Mouse (Mus musculus) olfactory bulb, adult 2 months (tissue): ENCODE data around the gene Dnmt3l. TPM values are rescaled to one million over a fixed set of nuclear protein-coding genes. Genes with fewer than 3 reads are reported as not detected.

Experiments
- H3K27ac ChIP-seq: fragments of 200-500 bp; 2 replicates; pipeline ENCODE4 v1.5.1; 2012; ENCODE audit warnings: low read depth, low read length; ENCODE audit not compliant: insufficient read depth
- H3K4me1 ChIP-seq: fragments of 200-500 bp; 2 replicates; pipeline ENCODE4 v1.6.1; 2012; ENCODE audit warnings: low read length; ENCODE audit not compliant: control insufficient read depth, insufficient read depth
- H3K4me3 ChIP-seq: fragments of 200-500 bp; 2 replicates; pipeline ENCODE4 v1.5.1; 2012; ENCODE audit warnings: mild to moderate bottlenecking, low read depth, low read length, moderate library complexity; ENCODE audit not compliant: insufficient read depth
- CTCF ChIP-seq: fragments of 200-500 bp; IDR thresholded peaks from 2 replicates; pipeline ENCODE4 v1.5.1; 2012; ENCODE audit warnings: low read depth, mild to moderate bottlenecking, low read length, moderate library complexity; ENCODE audit not compliant: insufficient read depth
- POLR2A ChIP-seq: fragments of 200-500 bp; IDR thresholded peaks from 2 replicates; pipeline ENCODE4 v1.6.1; 2012; ENCODE audit warnings: mild to moderate bottlenecking, low read depth, low read length, moderate library complexity; ENCODE audit not compliant: insufficient read depth
- WGBS: fragments of 180-500 bp; shearing (Covaris S2); methylation state at CpG from one replicate; pipeline ENCODE4 v1.1.7; 2018; 5-methylcytosine and 5-hydroxymethylcytosine counted together
- polyA plus RNA-seq: library from polyadenylated mRNA; stranded (reverse); fragments of >200 nt; gene quantifications from 2 replicates; pipeline ENCODE4 v1.2.4, GENCODE M21; 2012; ENCODE audit warnings: low replicate concordance; ENCODE audit not compliant: missing spikeins, insufficient read depth, insufficient read length

Gene Dnmt3l
- polyA plus RNA-seq, 1 experiment, result not detected

- Histone ChIP-seq H3K4me3 (no peak overlapping the region), H3K27ac (no peak overlapping the region), H3K4me1 (no peaks in the 10 kb centered on the region)
- no peak for TF ChIP-seq POLR2A
- TF ChIP-seq CTCF, result 0 out of 2 replicates have a peak, but pooled peaks have one; percentile 39
- WGBS, result 1% methylated on average over 5 of the region's 5 CpGs
These were observed 13.6 kb upstream of the Dnmt3l start for GRCm38 (mm10) chr10:78028129-78028528.

- Histone ChIP-seq H3K4me1 (no peaks in the 10 kb centered on the region), H3K4me3 (no peak overlapping the region), H3K27ac (no peak overlapping the region)
- 98% methylated on average over 1 of the region's 1 CpGs for WGBS
- no peak for TF ChIP-seq POLR2A
- no peak for TF ChIP-seq CTCF
These were observed 12.7 kb upstream of the Dnmt3l start for GRCm38 (mm10) chr10:78029080-78029479.

- TF ChIP-seq CTCF, result no peak
- no peak for TF ChIP-seq POLR2A
- Histone ChIP-seq H3K27ac (no peak overlapping the region), H3K4me3 (no peak overlapping the region), H3K4me1 (no peaks in the 10 kb centered on the region)
- WGBS, result 84% methylated on average over 2 of the region's 2 CpGs
These were observed 9.8 kb upstream of the Dnmt3l start for GRCm38 (mm10) chr10:78031987-78032386.

GRCm38 (mm10) chr10:78037139-78037538 lies 4.6 kb upstream of the Dnmt3l start:
- Histone ChIP-seq H3K4me1 (no peaks in the 10 kb centered on the region), H3K27ac (no peak overlapping the region), H3K4me3 (no peak overlapping the region)
- TF ChIP-seq CTCF (no peak), POLR2A (no peak)
- 93% methylated on average over 4 of the region's 4 CpGs for WGBS

- no peak for TF ChIP-seq POLR2A
- TF ChIP-seq CTCF, result no peak
- Histone ChIP-seq H3K27ac (no peak overlapping the region), H3K4me1 (peaks cover 9% of the 10 kb centered on the region), H3K4me3 (no peak overlapping the region)
- 88% methylated on average over 7 of the region's 7 CpGs for WGBS
These were observed 349 bp downstream of the Dnmt3l start for GRCm38 (mm10) chr10:78042096-78042495.

- TF ChIP-seq POLR2A (no peak), CTCF (no peak)
- H3K4me3 ChIP-seq, result 0 out of 2 replicates have a peak overlapping the region, but pooled peaks have one; percentile 15
- 64% methylated on average over 14 of the region's 14 CpGs for WGBS
- H3K27ac ChIP-seq, result no peak overlapping the region
- H3K4me1 ChIP-seq, result peaks cover 9% of the 10 kb centered on the region
These were observed 1.1 kb downstream of the Dnmt3l start for GRCm38 (mm10) chr10:78042697-78043405.

GRCm38 (mm10) chr10:78043406-78043836 lies 1.7 kb downstream of the Dnmt3l start, which contains the start of gene Aire:
Gene Aire (minus strand): TSS chr10:78043610.
- Histone ChIP-seq H3K4me3 (0 out of 2 replicates have a peak within 1 kb of the TSS, but pooled peaks have one; percentile 15), H3K4me1 (peaks cover 9% of the 10 kb centered on the region), H3K27ac (no peak within 1 kb of the TSS)
- under 1% methylated on average over 27 of the region's 27 CpGs for WGBS
- TF ChIP-seq POLR2A (no peak), CTCF (peak; percentile 88)

- TF ChIP-seq CTCF, result no peak
- TF ChIP-seq POLR2A, result no peak
- WGBS, result 78% methylated on average over 1 of the region's 1 CpGs
- Histone ChIP-seq H3K4me1 (peaks cover 9% of the 10 kb centered on the region), H3K27ac (no peak overlapping the region), H3K4me3 (no peak overlapping the region)
These were observed 2.8 kb downstream of the Dnmt3l start for GRCm38 (mm10) chr10:78044531-78044930.

- Histone ChIP-seq H3K27ac (no peak overlapping the region), H3K4me1 (peaks cover 9% of the 10 kb centered on the region), H3K4me3 (no peak overlapping the region)
- 92% methylated on average over 4 of the region's 4 CpGs for WGBS
- TF ChIP-seq CTCF (no peak), POLR2A (no peak)
These were observed 4.6 kb downstream of the Dnmt3l start for GRCm38 (mm10) chr10:78046388-78046787.
